ENCODE assay signal across 8 mouse cellular contexts in the genomic region with DNA sequence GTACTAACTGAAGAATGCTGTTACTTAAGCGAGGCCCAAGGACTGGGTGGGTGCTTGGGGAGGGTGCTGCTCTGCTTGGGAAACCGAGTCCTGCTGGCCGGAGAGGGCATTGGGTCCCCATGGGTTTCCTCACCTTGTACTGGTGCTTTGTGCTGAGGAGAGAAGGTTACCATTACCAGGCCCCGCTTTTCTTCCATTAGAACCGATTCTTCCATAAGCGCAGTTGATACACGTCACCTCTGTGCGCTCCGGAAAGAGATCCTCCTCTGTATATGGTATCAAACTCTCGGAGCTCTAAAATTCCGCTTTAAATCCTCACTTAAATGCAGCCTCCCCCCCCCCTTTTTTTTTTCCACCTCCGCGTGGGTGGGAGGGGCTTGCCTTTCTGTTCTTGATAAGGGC. TPM values are rescaled to one million over a fixed set of nuclear protein-coding genes. Genes with fewer than 3 reads are reported as not detected.
A peak's percentile ranks its signal among the peaks of the same experiment; 100 is the strongest.
DNase-seq lines count a peak whose midpoint lies in the region; ATAC-seq and TF ChIP-seq lines count a peak whose summit lies in the region.

No protein-coding gene starts in this region.

- H3K79me2 ChIP-seq in MEL (ENCODE audit: control insufficient read depth, insufficient read depth, low read length, poor library complexity) = peaks cover 40% of the 10 kb centered on the region

- H3K9me3 ChIP-seq in kidney, embryonic 16.5 days (ENCODE audit: low read length) = no peaks in the 10 kb centered on the region
- no peaks in the 10 kb centered on the region for H3K9me3 ChIP-seq in MEL (replicated peaks; ENCODE audit: insufficient read depth, low read length)
- no peaks in the 10 kb centered on the region for H3K9me3 ChIP-seq in embryonic facial prominence, embryonic 15.5 days (replicated peaks)
- no peaks in the 10 kb centered on the region for H3K9me3 ChIP-seq in stomach, postnatal 0 days (ENCODE audit: control insufficient read depth, low read length)

- no peak for TF ChIP-seq CTCF in MEL (IDR thresholded peaks at IDR 0.05 in 2 of 3, conservative IDR thresholded peaks at IDR 0.05 in 1 of 3; ENCODE audit: control insufficient read depth in 1 of 3, insufficient read depth in 1 of 3, low read depth in 2 of 3, low read length in 3 of 3, poor library complexity in 1 of 3, severe bottlenecking in 1 of 3)
- no peak for TF ChIP-seq CTCF in stomach, postnatal 0 days (IDR thresholded peaks at IDR 0.05; ENCODE audit: low read depth)

- no peak for DNase-seq in kidney, postnatal 14 days
- DNase-seq in MEL (ENCODE audit: low read depth, low spot score) = peak; percentile 91
- peak; percentile 55 for DNase-seq in stomach, postnatal 0 days (ENCODE audit: low spot score)
- DNase-seq in thymus, postnatal 10 days (ENCODE audit: low spot score in 2 of 2) = no peak

- peak overlapping the region; percentile 100 for H3K27ac ChIP-seq in kidney, embryonic 16.5 days (ENCODE audit: low read length)
- H3K27ac ChIP-seq in MEL (ENCODE audit: control insufficient read depth, low read depth, low read length) = peak overlapping the region; percentile 79
- H3K27ac ChIP-seq in embryonic facial prominence, embryonic 15.5 days (replicated peaks) = peak overlapping the region; percentile 98
- H3K27ac ChIP-seq in stomach, postnatal 0 days (replicated peaks) = peak overlapping the region; percentile 100

- no peak for TF ChIP-seq RAD21 in MEL (IDR thresholded peaks at IDR 0.05; ENCODE audit: low read depth, low read length)

- peak overlapping the region; percentile 82 for H3K4me2 ChIP-seq in kidney, embryonic 16.5 days (replicated peaks; ENCODE audit: low read depth, low read length)
- peak overlapping the region; percentile 61 for H3K4me2 ChIP-seq in embryonic facial prominence, embryonic 15.5 days (replicated peaks)
- peak overlapping the region; percentile 85 for H3K4me2 ChIP-seq in stomach, postnatal 0 days (replicated peaks; ENCODE audit: low read depth)

- H3K9ac ChIP-seq in kidney, embryonic 16.5 days (replicated peaks; ENCODE audit: low read length) = peak overlapping the region; percentile 99
- H3K9ac ChIP-seq in MEL (ENCODE audit: control insufficient read depth, low read depth, low read length, poor library complexity, severe bottlenecking) = peak overlapping the region; percentile 92
- H3K9ac ChIP-seq in embryonic facial prominence, embryonic 15.5 days = peak overlapping the region; percentile 91
- H3K9ac ChIP-seq in stomach, postnatal 0 days (ENCODE audit: low read length) = peak overlapping the region; percentile 99

- peak in 1 of 2 experiments; percentile 52; a peak in 3 of 4 replicates for TF ChIP-seq EP300 in MEL (IDR thresholded peaks at IDR 0.05; ENCODE audit: low read depth in 1 of 2, low read length in 2 of 2)
- no peak for TF ChIP-seq EP300 in stomach, postnatal 0 days (optimal IDR thresholded peaks at IDR 0.05)

- H3K4me1 ChIP-seq in kidney, embryonic 16.5 days (ENCODE audit: insufficient read depth, low read length) = peaks cover 15% of the 10 kb centered on the region
- H3K4me1 ChIP-seq in MEL (ENCODE audit: control insufficient read depth in 1 of 2, insufficient read depth in 2 of 2, low read length in 2 of 2) = peaks cover 6 to 17% of the 10 kb centered on the region in 2 experiments
- peaks cover 22% of the 10 kb centered on the region; the same call in 1 of the 2 replicates for H3K4me1 ChIP-seq in embryonic facial prominence, embryonic 15.5 days
- H3K4me1 ChIP-seq in stomach, postnatal 0 days (replicated peaks; ENCODE audit: control insufficient read depth, insufficient read depth) = no peaks in the 10 kb centered on the region

- WGBS in kidney, embryonic 16.5 days = 1% methylated on average over 13 of the region's 13 CpGs
- WGBS in embryonic facial prominence, embryonic 15.5 days = 0% methylated on average over 13 of the region's 13 CpGs
- WGBS in stomach, postnatal 0 days = under 1% methylated on average over 13 of the region's 13 CpGs

- peak in 1 of 2 experiments; percentile 61; a peak in 2 of 4 replicates for TF ChIP-seq POLR2A in MEL (IDR thresholded peaks at IDR 0.05; ENCODE audit: control insufficient read depth in 1 of 2, insufficient read depth in 1 of 2, low read depth in 1 of 2, low read length in 2 of 2, poor library complexity in 1 of 2)

- no peaks in the 10 kb centered on the region for H3K27me3 ChIP-seq in kidney, embryonic 16.5 days (ENCODE audit: insufficient read depth, low read length)
- no peaks in the 10 kb centered on the region for H3K27me3 ChIP-seq in MEL (ENCODE audit: control insufficient read depth in 1 of 2, insufficient read depth in 2 of 2, low read length in 2 of 2)
- H3K27me3 ChIP-seq in embryonic facial prominence, embryonic 15.5 days = no peaks in the 10 kb centered on the region
- no peaks in the 10 kb centered on the region for H3K27me3 ChIP-seq in stomach, postnatal 0 days (ENCODE audit: control insufficient read depth, insufficient read depth, low read length)

- H3K36me3 ChIP-seq in kidney, embryonic 16.5 days (ENCODE audit: insufficient read depth, low read length) = peaks cover 26% of the 10 kb centered on the region
- peaks cover 11 to 40% of the 10 kb centered on the region in 2 experiments for H3K36me3 ChIP-seq in MEL (ENCODE audit: control insufficient read depth in 1 of 2, insufficient read depth in 2 of 2, low read length in 2 of 2)
- H3K36me3 ChIP-seq in embryonic facial prominence, embryonic 15.5 days = peaks cover 35% of the 10 kb centered on the region
- peaks cover 16% of the 10 kb centered on the region for H3K36me3 ChIP-seq in stomach, postnatal 0 days (ENCODE audit: control insufficient read depth, insufficient read depth, low read length)

- peak overlapping the region; percentile 98 for H3K4me3 ChIP-seq in kidney, embryonic 16.5 days (ENCODE audit: low read length)
- peak overlapping the region; percentile 81 to 84 for H3K4me3 ChIP-seq in MEL (ENCODE audit: control insufficient read depth in 1 of 2, insufficient read depth in 1 of 2, low read depth in 2 of 2, low read length in 2 of 2)
- peak overlapping the region; percentile 100 for H3K4me3 ChIP-seq in embryonic facial prominence, embryonic 15.5 days (replicated peaks)
- peak overlapping the region; percentile 92 for H3K4me3 ChIP-seq in stomach, postnatal 0 days (ENCODE audit: low read depth, low read length)

- peak; percentile 13; the same call in 1 of the 2 replicates for ATAC-seq in kidney, embryonic 16.5 days (ENCODE audit: low FRiP score, low TSS enrichment)
- ATAC-seq in embryonic facial prominence, embryonic 15.5 days (ENCODE audit: insufficient number of reproducible peaks, low FRiP score, low TSS enrichment, low read depth) = 0 out of 2 replicates have a peak, but pooled peaks have one; percentile 6
- ATAC-seq in inflammation-experienced regulatory T-cells, adult 6 months = peak; percentile 37
- peak; percentile 28 for ATAC-seq in megakaryocyte progenitor cell, adult 5-6 weeks (replicated peaks; ENCODE audit: poor library complexity)
- ATAC-seq in stomach, postnatal 0 days (ENCODE audit: low FRiP score, low TSS enrichment) = peak; percentile 51

RNA-seq across cellular contexts. Expression of a gene that starts 1.3 kb away (rescaled TPM):
- polyA plus RNA-seq in kidney, embryonic 16.5 days (2015; fragmentation: Nextera tagmentation; extraction: Ambion mirVana) = 129 and 135 TPM in 2 replicates
- total RNA-seq in MEL (2012; rRNA removed) = 122 and 126 TPM in 2 replicates
- polyA plus RNA-seq in MEL (2012; ENCODE audit: insufficient read depth in 1 of 2, insufficient read length in 2 of 2, low read depth in 1 of 2, low replicate concordance in 2 of 2, missing spikeins in 1 of 2) = 100 to 1,000 TPM in 1 of 2 experiments, 10 to 100 TPM in 1; 84.5 to 161 TPM
- polyA plus RNA-seq in embryonic facial prominence, embryonic 15.5 days (2015; fragmentation: Nextera tagmentation; extraction: Ambion mirVana) = 110 and 125 TPM in 2 replicates
- 10 to 100 TPM; 68.0 to 91.8 (median 70.4) TPM for polyA plus RNA-seq in inflammation-experienced regulatory T-cells, adult 6 months (2017; shearing (Covaris generic))
- total RNA-seq in megakaryocyte progenitor cell, adult 5-6 weeks (2015) = 92.3 and 107 TPM in 2 replicates
- 133 and 134 TPM in 2 replicates for total RNA-seq in megakaryocyte progenitor cell, adult 5-6 weeks (2017)
- polyA plus RNA-seq in stomach, postnatal 0 days (2015; fragmentation: Nextera tagmentation; extraction: Ambion mirVana) = 47.7 and 50.5 TPM in 2 replicates

RNA-seq across cellular contexts. Expression of a gene that starts 10.4 kb away (rescaled TPM):
- 127 and 140 TPM in 2 replicates for polyA plus RNA-seq in kidney, embryonic 16.5 days (2015; fragmentation: Nextera tagmentation; extraction: Ambion mirVana)
- 267 and 286 TPM in 2 replicates for total RNA-seq in MEL (2012; rRNA removed)
- polyA plus RNA-seq in MEL (2012; ENCODE audit: insufficient read depth in 1 of 2, insufficient read length in 2 of 2, low read depth in 1 of 2, low replicate concordance in 2 of 2, missing spikeins in 1 of 2) = 100 to 1,000 TPM in 1 of 2 experiments, not detected in 1; 407 TPM
- 114 and 117 TPM in 2 replicates for polyA plus RNA-seq in embryonic facial prominence, embryonic 15.5 days (2015; fragmentation: Nextera tagmentation; extraction: Ambion mirVana)
- 100 to 1,000 TPM; 123 to 167 (median 155) TPM for polyA plus RNA-seq in inflammation-experienced regulatory T-cells, adult 6 months (2017; shearing (Covaris generic))
- total RNA-seq in megakaryocyte progenitor cell, adult 5-6 weeks (2015) = 177 and 194 TPM in 2 replicates
- total RNA-seq in megakaryocyte progenitor cell, adult 5-6 weeks (2017) = 184 and 188 TPM in 2 replicates
- 66.4 and 70.6 TPM in 2 replicates for polyA plus RNA-seq in stomach, postnatal 0 days (2015; fragmentation: Nextera tagmentation; extraction: Ambion mirVana)

RNA-seq across cellular contexts. Expression of a gene that starts 27.5 kb away (rescaled TPM):
- polyA plus RNA-seq in kidney, embryonic 16.5 days (2015; fragmentation: Nextera tagmentation; extraction: Ambion mirVana) = 79.1 and 82.0 TPM in 2 replicates
- 69.0 and 76.1 TPM in 2 replicates for total RNA-seq in MEL (2012; rRNA removed)
- 100 to 1,000 TPM in 1 of 2 experiments, not detected in 1; 162 TPM for polyA plus RNA-seq in MEL (2012; ENCODE audit: insufficient read depth in 1 of 2, insufficient read length in 2 of 2, low read depth in 1 of 2, low replicate concordance in 2 of 2, missing spikeins in 1 of 2)
- 69.8 and 75.4 TPM in 2 replicates for polyA plus RNA-seq in embryonic facial prominence, embryonic 15.5 days (2015; fragmentation: Nextera tagmentation; extraction: Ambion mirVana)
- polyA plus RNA-seq in inflammation-experienced regulatory T-cells, adult 6 months (2017; shearing (Covaris generic)) = 10 to 100 TPM; 15.7 to 18.4 (median 18.4) TPM
- total RNA-seq in megakaryocyte progenitor cell, adult 5-6 weeks (2015) = 33.4 and 36.1 TPM in 2 replicates
- total RNA-seq in megakaryocyte progenitor cell, adult 5-6 weeks (2017) = 38.0 and 47.0 TPM in 2 replicates
- polyA plus RNA-seq in stomach, postnatal 0 days (2015; fragmentation: Nextera tagmentation; extraction: Ambion mirVana) = 22.2 and 22.7 TPM in 2 replicates

RNA-seq across cellular contexts. Expression of a gene that starts 38.4 kb away (rescaled TPM):
- 68.5 and 73.6 TPM in 2 replicates for polyA plus RNA-seq in kidney, embryonic 16.5 days (2015; fragmentation: Nextera tagmentation; extraction: Ambion mirVana)
- total RNA-seq in MEL (2012; rRNA removed) = 0.56 and 0.58 TPM in 2 replicates
- under 1 TPM in 1 of 2 experiments, not detected in 1; 0.84 TPM for polyA plus RNA-seq in MEL (2012; ENCODE audit: insufficient read depth in 1 of 2, insufficient read length in 2 of 2, low read depth in 1 of 2, low replicate concordance in 2 of 2, missing spikeins in 1 of 2)
- 70.2 and 71.7 TPM in 2 replicates for polyA plus RNA-seq in embryonic facial prominence, embryonic 15.5 days (2015; fragmentation: Nextera tagmentation; extraction: Ambion mirVana)
- polyA plus RNA-seq in inflammation-experienced regulatory T-cells, adult 6 months (2017; shearing (Covaris generic)) = under 1 TPM in 2 of 3 experiments, not detected in 1; 0.06 to 0.08 TPM
- total RNA-seq in megakaryocyte progenitor cell, adult 5-6 weeks (2015) = 0.05 and 0.32 TPM in 2 replicates
- total RNA-seq in megakaryocyte progenitor cell, adult 5-6 weeks (2017) = 0.08 TPM in 1 of 2 replicates, not detected in the other
- polyA plus RNA-seq in stomach, postnatal 0 days (2015; fragmentation: Nextera tagmentation; extraction: Ambion mirVana) = 19.2 and 21.8 TPM in 2 replicates

RNA-seq across cellular contexts. Expression of a gene that starts 42.2 kb away (rescaled TPM):
- polyA plus RNA-seq in kidney, embryonic 16.5 days (2015; fragmentation: Nextera tagmentation; extraction: Ambion mirVana) = 188 and 198 TPM in 2 replicates
- total RNA-seq in MEL (2012; rRNA removed) = 488 and 550 TPM in 2 replicates
- polyA plus RNA-seq in MEL (2012; ENCODE audit: insufficient read depth in 1 of 2, insufficient read length in 2 of 2, low read depth in 1 of 2, low replicate concordance in 2 of 2, missing spikeins in 1 of 2) = 100 to 1,000 TPM in 1 of 2 experiments, not detected in 1; 519 TPM
- polyA plus RNA-seq in embryonic facial prominence, embryonic 15.5 days (2015; fragmentation: Nextera tagmentation; extraction: Ambion mirVana) = 172 and 173 TPM in 2 replicates
- 100 to 1,000 TPM; 132 to 143 (median 137) TPM for polyA plus RNA-seq in inflammation-experienced regulatory T-cells, adult 6 months (2017; shearing (Covaris generic))
- total RNA-seq in megakaryocyte progenitor cell, adult 5-6 weeks (2015) = 266 and 290 TPM in 2 replicates
- total RNA-seq in megakaryocyte progenitor cell, adult 5-6 weeks (2017) = 342 and 372 TPM in 2 replicates
- 67.1 and 70.6 TPM in 2 replicates for polyA plus RNA-seq in stomach, postnatal 0 days (2015; fragmentation: Nextera tagmentation; extraction: Ambion mirVana)

Comparison
In these comparisons a context has a peak if more than half of its experiments do, and no peak if none do; other contexts are left out.
1. DNase-seq: peak in MEL (single experiment) and stomach, postnatal 0 days (single experiment); none in kidney, postnatal 14 days (single experiment) and thymus, postnatal 10 days (0 of 2).
2. Peak in every context shown above with its lines, with median percentiles within 50 percentile points of each other: ATAC-seq, H3K27ac ChIP-seq, H3K4me2 ChIP-seq, H3K4me3 ChIP-seq and H3K9ac ChIP-seq.